Mouse (Mus musculus) olfactory bulb, adult 2 months (tissue): Measurements from ENCODE around the gene Ccdc142. TPM values are rescaled to one million over a fixed set of nuclear protein-coding genes. Genes with fewer than 3 reads are reported as not detected.

Experiments
- H3K27ac ChIP-seq: fragments of 200-500 bp; 2 replicates; pipeline ENCODE4 v1.5.1; 2012; ENCODE audit warnings: low read depth, low read length; ENCODE audit not compliant: insufficient read depth
- H3K4me1 ChIP-seq: fragments of 200-500 bp; 2 replicates; pipeline ENCODE4 v1.6.1; 2012; ENCODE audit warnings: low read length; ENCODE audit not compliant: control insufficient read depth, insufficient read depth
- H3K4me3 ChIP-seq: fragments of 200-500 bp; 2 replicates; pipeline ENCODE4 v1.5.1; 2012; ENCODE audit warnings: mild to moderate bottlenecking, low read depth, low read length, moderate library complexity; ENCODE audit not compliant: insufficient read depth
- CTCF ChIP-seq: fragments of 200-500 bp; IDR thresholded peaks from 2 replicates; pipeline ENCODE4 v1.5.1; 2012; ENCODE audit warnings: low read depth, mild to moderate bottlenecking, low read length, moderate library complexity; ENCODE audit not compliant: insufficient read depth
- POLR2A ChIP-seq: fragments of 200-500 bp; IDR thresholded peaks from 2 replicates; pipeline ENCODE4 v1.6.1; 2012; ENCODE audit warnings: mild to moderate bottlenecking, low read depth, low read length, moderate library complexity; ENCODE audit not compliant: insufficient read depth
- WGBS: fragments of 180-500 bp; shearing (Covaris S2); methylation state at CpG from one replicate; pipeline ENCODE4 v1.1.7; 2018; 5-methylcytosine and 5-hydroxymethylcytosine counted together
- polyA plus RNA-seq: library from polyadenylated mRNA; stranded (reverse); fragments of >200 nt; gene quantifications from 2 replicates; pipeline ENCODE4 v1.2.4, GENCODE M21; 2012; ENCODE audit warnings: low replicate concordance; ENCODE audit not compliant: missing spikeins, insufficient read depth, insufficient read length

Gene Ccdc142
- polyA plus RNA-seq, 1 experiment = not detected

DNA sequence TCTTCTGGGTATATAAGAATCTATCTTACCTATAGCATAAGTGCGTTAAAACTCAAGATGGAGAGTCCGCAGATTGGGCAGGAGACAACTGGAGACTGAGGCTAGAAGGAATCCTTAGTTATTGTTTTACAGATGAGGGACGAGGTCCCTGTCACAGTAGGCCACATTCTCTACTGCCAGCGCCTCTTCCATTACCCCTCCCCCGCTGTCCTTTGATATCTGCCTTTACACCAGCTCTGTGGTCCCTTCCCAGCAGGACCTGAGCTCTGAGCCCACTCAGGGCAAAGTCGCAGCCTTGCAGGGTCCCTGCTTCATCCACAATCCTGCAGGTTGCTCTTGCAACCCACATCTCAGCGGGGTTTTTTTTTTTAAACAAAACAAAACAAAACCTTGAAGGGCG, 33.2 kb upstream of the Ccdc142 start:
- H3K4me3 ChIP-seq = no peak overlapping the region
- no peak for TF ChIP-seq POLR2A
- TF ChIP-seq CTCF = no peak
- 11% methylated on average over 8 of the region's 8 CpGs for WGBS
- peaks cover 8% of the 10 kb centered on the region for H3K4me1 ChIP-seq
- H3K27ac ChIP-seq = no peak overlapping the region

DNA sequence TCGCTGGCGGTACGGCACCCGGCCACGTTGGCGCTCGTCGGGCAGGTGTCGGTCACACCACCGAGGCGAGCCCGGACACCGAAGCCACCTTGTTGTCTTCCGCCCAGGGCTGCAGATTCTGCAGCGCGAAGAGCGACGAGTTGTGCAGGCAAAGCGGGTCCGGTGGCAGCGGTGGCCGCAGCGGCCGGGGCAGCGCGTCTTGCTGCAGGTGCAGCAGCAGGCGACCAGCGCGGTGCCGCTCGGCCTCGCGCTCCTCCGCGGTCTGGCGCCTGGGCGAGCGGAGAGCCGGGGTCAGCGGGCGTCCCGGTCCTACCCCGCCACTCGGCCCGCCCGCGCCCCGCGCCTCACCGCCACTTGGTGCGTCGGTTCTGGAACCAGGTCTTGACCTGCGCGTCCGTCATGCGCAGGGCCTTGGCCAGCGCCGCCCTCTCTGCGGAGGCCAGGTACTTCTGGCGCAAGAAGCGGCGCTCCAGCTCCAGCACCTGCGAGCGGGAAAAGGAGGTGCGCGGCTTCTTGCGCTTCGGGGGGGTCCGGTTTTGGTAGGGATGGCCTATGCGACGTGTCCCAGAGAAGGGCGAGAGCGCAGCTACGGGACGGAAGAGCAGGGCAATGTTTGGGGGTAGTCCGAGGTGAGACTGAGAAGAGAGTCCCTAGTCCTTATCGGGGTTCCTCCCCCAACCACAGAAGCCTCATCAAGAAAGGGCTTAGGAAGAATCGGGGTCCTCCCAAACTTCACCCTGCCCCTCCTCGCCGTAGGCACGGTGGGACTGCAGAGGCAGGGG, 32.5 kb upstream of the Ccdc142 start:
- H3K4me3 ChIP-seq = no peak overlapping the region
- 1% methylated on average over 81 of the region's 81 CpGs for WGBS
- TF ChIP-seq CTCF (no peak), POLR2A (no peak)
- H3K4me1 ChIP-seq = peaks cover 8% of the 10 kb centered on the region
- no peak overlapping the region for H3K27ac ChIP-seq

DNA sequence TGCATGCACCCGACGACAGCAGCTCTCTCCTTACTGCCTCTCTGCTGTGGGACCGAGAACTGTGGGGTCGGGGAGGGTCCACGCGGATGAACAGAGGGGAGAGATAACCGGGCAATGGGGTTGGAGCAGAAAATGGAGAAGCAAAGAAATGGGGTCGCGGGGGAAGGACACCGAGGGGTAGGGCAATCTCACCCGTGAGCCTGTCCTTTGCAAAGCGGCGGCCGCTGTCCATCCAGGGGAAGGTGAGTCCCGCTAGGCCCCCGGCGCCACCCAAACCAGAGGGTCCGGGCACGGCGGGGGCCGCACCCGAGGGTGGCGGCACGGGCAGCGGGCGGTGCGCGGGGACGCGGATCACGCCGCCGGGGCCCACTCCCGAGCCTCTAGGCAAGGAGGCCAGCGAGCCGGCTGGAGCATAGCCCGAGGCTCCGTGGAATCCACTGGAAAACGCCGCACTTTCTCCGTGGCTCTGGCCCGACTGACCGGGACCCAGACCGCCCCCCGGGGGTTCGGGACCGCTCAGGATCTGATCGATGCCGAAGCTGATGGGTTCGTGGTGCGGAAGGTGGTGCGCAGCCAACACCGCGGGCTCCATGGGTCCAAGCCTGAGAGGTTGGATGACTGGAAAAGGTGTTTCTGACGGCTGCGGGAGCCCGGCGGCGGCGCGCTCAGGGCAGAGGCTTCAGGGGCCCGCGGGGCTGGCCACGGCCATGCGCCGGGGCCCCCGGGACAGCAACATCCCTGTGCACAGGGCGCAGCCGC, 31.7 kb upstream of the Ccdc142 start:
- TF ChIP-seq CTCF (no peak), POLR2A (no peak)
- peaks cover 8% of the 10 kb centered on the region for H3K4me1 ChIP-seq
- H3K27ac ChIP-seq = no peak overlapping the region
- WGBS = 2% methylated on average over 69 of the region's 69 CpGs
- no peak overlapping the region for H3K4me3 ChIP-seq

DNA sequence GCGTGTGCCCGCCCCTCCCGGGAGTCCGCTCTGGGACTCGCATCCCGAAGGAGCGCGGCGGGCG, 31.3 kb upstream of the Ccdc142 start, which contains the start of gene Tlx2:
Gene Tlx2, minus strand, starts transcription at position 47 of the 64 bp plus-strand sequence.
- WGBS = 1% methylated on average over 10 of the region's 10 CpGs
- Histone ChIP-seq H3K4me1 (peaks cover 8% of the 10 kb centered on the region), H3K27ac (no peak within 1 kb of the TSS), H3K4me3 (no peak within 1 kb of the TSS)
- no peak for TF ChIP-seq CTCF
- TF ChIP-seq POLR2A = no peak

DNA sequence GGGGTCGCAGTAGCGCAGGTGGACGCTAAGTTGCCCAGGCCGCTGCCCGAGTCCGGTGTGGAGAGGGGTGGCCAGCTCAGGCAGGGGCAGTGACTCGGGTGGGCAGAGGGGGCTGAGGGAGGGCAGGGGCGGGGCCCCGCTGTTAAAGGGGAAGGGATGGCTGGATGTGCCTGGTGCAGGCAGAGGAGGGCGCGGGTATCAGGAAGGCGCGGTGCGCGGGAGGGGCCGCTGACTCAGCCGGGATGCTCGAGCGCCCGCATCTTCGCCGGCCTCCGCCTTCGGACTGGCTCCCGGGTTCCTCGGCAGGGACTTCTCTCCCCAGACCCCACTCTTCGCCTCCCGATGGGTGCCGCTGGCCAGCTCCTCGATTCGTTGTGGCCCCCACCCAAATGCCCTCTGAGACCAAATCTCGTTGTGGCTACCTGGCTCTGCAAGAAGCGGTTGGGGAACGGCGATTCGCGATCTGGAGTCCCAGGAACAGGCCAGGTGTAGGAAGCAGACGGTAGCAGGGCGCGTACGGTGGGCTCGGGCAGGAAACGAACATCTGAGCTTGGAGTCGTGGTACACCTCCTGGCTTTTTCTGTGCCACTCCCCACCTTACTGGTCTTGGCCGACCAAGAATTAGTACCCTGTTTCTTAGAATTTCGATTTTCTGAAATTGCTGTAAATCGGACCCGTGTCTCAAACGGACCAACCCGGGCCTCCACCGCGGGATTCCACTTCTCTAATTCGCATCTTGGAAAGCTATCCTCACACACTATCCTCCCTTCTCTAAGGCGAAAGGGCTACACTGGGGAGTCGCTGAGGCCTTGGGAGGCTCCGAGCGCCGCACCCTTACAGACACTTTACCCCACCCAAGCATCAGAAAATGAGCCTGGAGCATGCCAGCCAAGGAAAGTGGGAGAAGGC, 30.8 kb upstream of the Ccdc142 start:
- TF ChIP-seq CTCF (no peak), POLR2A (no peak)
- Histone ChIP-seq H3K27ac (no peak overlapping the region), H3K4me3 (no peak overlapping the region), H3K4me1 (peaks cover 8% of the 10 kb centered on the region)
- WGBS = 1% methylated on average over 57 of the region's 58 CpGs

DNA sequence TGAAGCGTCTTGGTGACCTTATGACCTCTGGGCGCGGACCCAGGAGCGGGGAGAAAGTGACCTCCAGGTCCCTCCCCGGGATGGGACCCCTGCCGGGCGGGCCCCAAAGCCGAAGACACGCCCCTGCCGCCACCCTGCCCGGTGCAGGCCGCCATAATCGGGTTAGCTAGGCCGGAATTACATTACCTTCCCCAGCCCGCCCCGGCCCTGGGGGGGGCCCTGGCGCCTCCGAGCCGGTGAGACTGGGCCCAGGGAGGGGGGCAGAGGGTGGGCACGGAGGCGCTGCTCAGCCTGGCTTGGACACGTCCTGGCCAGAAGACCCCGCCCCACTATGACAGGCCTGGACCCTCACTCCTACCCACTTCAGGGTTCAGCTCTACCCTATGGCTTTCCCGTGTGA, 30.2 kb upstream of the Ccdc142 start:
- H3K27ac ChIP-seq = no peak overlapping the region
- TF ChIP-seq POLR2A = no peak
- TF ChIP-seq CTCF = no peak
- H3K4me3 ChIP-seq = no peak overlapping the region
- H3K4me1 ChIP-seq = peaks cover 8% of the 10 kb centered on the region
- under 1% methylated on average over 24 of the region's 24 CpGs for WGBS

DNA sequence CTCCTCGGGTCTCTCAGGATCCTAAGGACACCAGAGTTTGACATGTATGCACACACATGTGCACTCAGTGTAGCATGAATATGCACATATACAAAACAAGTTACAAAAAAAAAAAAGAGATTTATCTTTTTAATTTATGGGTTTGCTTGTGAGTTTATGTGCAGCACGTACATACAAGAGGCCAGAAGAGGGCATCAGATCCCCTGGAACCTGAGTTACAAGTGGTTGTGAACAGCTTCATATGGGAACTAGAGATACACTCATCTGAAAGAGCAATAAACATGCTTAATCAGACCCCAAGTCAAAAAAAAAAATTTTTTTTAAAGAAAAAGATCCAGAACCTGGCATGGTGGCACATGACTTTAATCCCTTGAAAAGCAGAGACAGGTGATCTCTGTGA, 26.4 kb upstream of the Ccdc142 start:
- H3K4me3 ChIP-seq = no peak overlapping the region
- peaks cover 14% of the 10 kb centered on the region for H3K4me1 ChIP-seq
- H3K27ac ChIP-seq = no peak overlapping the region
- TF ChIP-seq POLR2A (no peak), CTCF (no peak)
- WGBS = 10% methylated on average over 2 of the region's 2 CpGs

DNA sequence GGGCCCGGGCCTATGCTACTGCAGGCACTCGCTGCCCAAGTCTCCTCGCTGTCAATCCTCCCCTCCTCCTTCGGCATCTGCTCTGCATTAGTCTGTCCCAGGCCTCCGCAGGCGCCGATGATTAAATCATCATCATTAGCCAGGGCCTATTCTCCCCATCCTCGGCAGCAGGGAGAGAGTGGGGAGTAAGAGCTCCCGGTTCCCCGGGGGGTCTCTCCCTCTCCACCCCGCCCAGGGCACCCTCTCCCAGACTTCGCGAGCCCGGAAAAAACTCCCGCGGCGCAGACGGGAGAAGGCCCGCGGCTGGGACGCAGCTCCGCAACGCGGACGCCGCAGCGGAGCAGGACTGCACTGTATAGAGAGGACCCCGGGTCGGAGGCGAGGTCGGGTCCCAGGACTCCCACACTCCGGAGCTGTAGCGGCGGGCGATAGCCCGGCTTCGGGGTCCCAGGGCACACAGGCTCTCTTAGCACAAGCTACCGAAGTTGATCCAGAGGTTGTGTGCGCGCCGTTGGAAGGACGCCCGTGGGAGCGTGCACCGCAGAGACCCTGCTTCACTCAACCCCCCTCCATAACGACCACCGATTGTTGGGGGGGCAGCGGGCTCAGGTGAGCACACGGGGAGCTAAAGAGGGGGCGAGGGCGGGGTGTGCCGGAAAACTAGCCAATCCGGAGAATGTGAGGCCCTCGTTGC, 23.6 kb upstream of the Ccdc142 start, which contains the start of gene Pcgf1:
Gene Pcgf1, plus strand, starts transcription at position 240 of the 694 bp plus-strand sequence.
- Histone ChIP-seq H3K4me1 (peaks cover 12% of the 10 kb centered on the region), H3K4me3 (peak within 1 kb of the TSS; percentile 71), H3K27ac (peak within 1 kb of the TSS; percentile 98)
- TF ChIP-seq CTCF = no peak
- TF ChIP-seq POLR2A = no peak; the same call in 1 of the 2 replicates
- WGBS = under 1% methylated on average over 54 of the region's 54 CpGs
